ENCODE assay signal across 8 mouse cellular contexts in the genomic region with DNA sequence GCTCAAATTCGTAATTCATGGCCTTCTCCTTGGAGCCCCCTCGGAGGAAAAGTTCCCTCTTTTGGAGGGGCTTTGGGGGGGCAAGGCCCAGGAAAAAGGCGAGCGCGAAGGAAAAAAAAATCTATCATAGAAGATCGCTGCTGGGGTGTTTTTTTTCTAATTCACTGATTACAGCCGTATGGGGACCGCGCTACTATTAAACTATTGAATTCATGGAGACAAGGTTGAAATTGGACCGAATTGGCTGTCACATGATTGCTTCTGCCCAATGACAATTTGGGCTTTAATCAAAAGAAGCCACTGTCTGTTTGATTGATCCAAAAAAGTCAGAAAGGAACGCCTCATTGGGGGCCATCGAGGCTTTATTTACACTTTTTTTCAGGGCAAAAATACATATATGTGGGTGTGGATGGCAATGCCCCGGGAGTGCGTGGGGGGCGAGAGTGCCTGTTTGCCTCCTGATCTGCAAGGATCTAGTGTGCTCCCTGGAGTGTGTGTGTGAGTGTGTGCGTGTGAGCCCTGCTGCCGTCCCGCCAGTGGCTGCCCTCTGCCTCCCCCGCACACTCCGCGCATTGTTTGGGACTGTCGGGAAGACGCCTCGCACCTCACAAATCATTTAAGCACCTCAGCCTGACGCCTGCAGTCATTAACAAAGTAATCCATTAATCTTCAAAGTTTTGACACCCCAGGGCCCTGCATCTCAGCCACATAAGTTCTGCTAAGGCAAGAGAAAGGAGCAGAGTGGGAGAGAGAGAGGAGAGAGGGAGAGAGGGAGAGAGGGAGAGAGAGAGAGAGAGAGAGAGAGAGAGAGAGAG. TPM values are rescaled to one million over a fixed set of nuclear protein-coding genes. Genes with fewer than 3 reads are reported as not detected.
DNase-seq lines count a peak whose midpoint lies in the region; ATAC-seq lines count a peak whose summit lies in the region.

A gene (minus strand): TSS at position 206 of the 815 bp plus-strand sequence.

- DNase-seq in adrenal gland, adult 2 months, result peak; percentile 69
- DNase-seq in adrenal gland, adult 8-10 months, result no peak
- peak; percentile 59 for DNase-seq in ES-CJ7 (ENCODE audit: low read depth, low spot score)
- no peak for DNase-seq in liver, embryonic 13.5 days
- DNase-seq in left cerebral cortex, adult 9 months (ENCODE audit: low spot score in 2 of 2), result no peak
- no peak for DNase-seq in thymus, postnatal 36 days

- H3K4me3 ChIP-seq in hindbrain, embryonic 13.5 days, result peak within 1 kb of the TSS; percentile 70
- H3K4me3 ChIP-seq in liver, embryonic 13.5 days (replicated peaks), result peak within 1 kb of the TSS; percentile 38

- H3K36me3 ChIP-seq in hindbrain, embryonic 13.5 days, result peaks cover under 1% of the 10 kb centered on the region; the same call in 1 of the 2 replicates
- H3K36me3 ChIP-seq in liver, embryonic 13.5 days, result no peaks in the 10 kb centered on the region

- no peaks in the 10 kb centered on the region for H3K9me3 ChIP-seq in hindbrain, embryonic 13.5 days
- no peaks in the 10 kb centered on the region for H3K9me3 ChIP-seq in liver, embryonic 13.5 days (replicated peaks)

- H3K27me3 ChIP-seq in hindbrain, embryonic 13.5 days, result peaks cover 16% of the 10 kb centered on the region; the same call in 1 of the 2 replicates
- H3K27me3 ChIP-seq in liver, embryonic 13.5 days, result peaks cover 98% of the 10 kb centered on the region

- H3K27ac ChIP-seq in hindbrain, embryonic 13.5 days, result peak within 1 kb of the TSS; percentile 100
- peak within 1 kb of the TSS; percentile 43; the same call in 1 of the 2 replicates for H3K27ac ChIP-seq in liver, embryonic 13.5 days

- H3K9ac ChIP-seq in hindbrain, embryonic 13.5 days, result peak within 1 kb of the TSS; percentile 100
- H3K9ac ChIP-seq in liver, embryonic 13.5 days, result peak within 1 kb of the TSS; percentile 50

- H3K4me1 ChIP-seq in hindbrain, embryonic 13.5 days (replicated peaks), result peaks cover 24% of the 10 kb centered on the region
- H3K4me1 ChIP-seq in liver, embryonic 13.5 days (replicated peaks), result no peaks in the 10 kb centered on the region

- WGBS in hindbrain, embryonic 13.5 days, result under 1% methylated on average over 25 of the region's 25 CpGs
- 1% methylated on average over 25 of the region's 25 CpGs for WGBS in liver, embryonic 13.5 days (ENCODE audit: insufficient replicate concordance)

- peak; percentile 74 for ATAC-seq in hindbrain, embryonic 13.5 days (ENCODE audit: low FRiP score)
- no peak for ATAC-seq in liver, embryonic 13.5 days (ENCODE audit: low read depth)
- ATAC-seq in monocyte, adult 5-6 weeks (replicated peaks; ENCODE audit: insufficient number of reproducible peaks, low FRiP score, low TSS enrichment, poor library complexity, severe bottlenecking), result no peak

- peak within 1 kb of the TSS; percentile 88 for H3K4me2 ChIP-seq in hindbrain, embryonic 13.5 days
- peak within 1 kb of the TSS; percentile 51 for H3K4me2 ChIP-seq in liver, embryonic 13.5 days

RNA-seq across cellular contexts. Expression of the gene that starts here (rescaled TPM):
- 1 to 10 TPM; 1.5 to 2.6 TPM for total RNA-seq in adrenal gland, adult 2 months (2021)
- 1.1 and 1.7 TPM in 2 replicates for polyA plus RNA-seq in adrenal gland, adult 2 months (2012; rRNA removed)
- total RNA-seq in adrenal gland, adult 8-10 months (2022), result 1 to 10 TPM in 3 of 4 experiments, under 1 TPM in 1; 0.80 to 3.4 (median 2.6) TPM
- polyA plus RNA-seq in hindbrain, embryonic 13.5 days (2015; fragmentation: Nextera tagmentation; extraction: Ambion mirVana), result 39.1 and 40.2 TPM in 2 replicates
- 0.63 and 0.82 TPM in 2 replicates for polyA plus RNA-seq in liver, embryonic 13.5 days (2015; fragmentation: Nextera tagmentation; extraction: Ambion mirVana)
- total RNA-seq in monocyte, adult 5-6 weeks (2017), result not detected in 3 replicates

Comparison
In these comparisons a context has a peak if more than half of its experiments do, and no peak if none do; other contexts are left out.
1. RNA of the gene that starts here (polyA plus RNA-seq): 39.1 to 40.2 TPM in hindbrain, embryonic 13.5 days; 1.1 to 1.7 TPM in adrenal gland, adult 2 months and 0.63 to 0.82 TPM in liver, embryonic 13.5 days; every median in the first group is over 10 times any median in the second.
2. DNase-seq: peak in adrenal gland, adult 2 months (single experiment) and ES-CJ7 (single experiment); none in adrenal gland, adult 8-10 months (single experiment), liver, embryonic 13.5 days (single experiment), left cerebral cortex, adult 9 months (0 of 2) and thymus, postnatal 36 days (0 of 2).